8 mouse cellular contexts compared by ENCODE assay signal in genomic region chr10:61089170-61090142, GRCm38 (mm10). TPM values are rescaled to one million over a fixed set of nuclear protein-coding genes. Genes with fewer than 3 reads are reported as not detected.
A peak's percentile ranks its signal among the peaks of the same experiment; 100 is the strongest.
DNase-seq lines count a peak whose midpoint lies in the region; ATAC-seq and TF ChIP-seq lines count a peak whose summit lies in the region.

Gene Pcbd1 (plus strand): TSS chr10:61089331.

- peak within 1 kb of the TSS; percentile 74 for H3K4me2 ChIP-seq in kidney, embryonic 14.5 days (replicated peaks; ENCODE audit: low read depth, low read length)

- ATAC-seq in kidney, embryonic 14.5 days (ENCODE audit: low FRiP score, low TSS enrichment), result peak; percentile 87

- H3K36me3 ChIP-seq in kidney, embryonic 14.5 days (ENCODE audit: control insufficient read depth, insufficient read depth, low read length), result no peaks in the 10 kb centered on the region

- peaks cover 15% of the 10 kb centered on the region for H3K4me1 ChIP-seq in cerebellum, adult 2 months (ENCODE audit: control insufficient read depth, insufficient read depth, low read length)
- peaks cover 9% of the 10 kb centered on the region; the same call in 1 of the 2 replicates for H3K4me1 ChIP-seq in kidney, embryonic 14.5 days (ENCODE audit: control insufficient read depth, insufficient read depth, low read length)
- H3K4me1 ChIP-seq in lung, adult 2 months (ENCODE audit: control insufficient read depth, insufficient read depth, low read length), result no peaks in the 10 kb centered on the region

- TF ChIP-seq POLR2A in cerebellum, adult 2 months (IDR thresholded peaks at IDR 0.05; ENCODE audit: borderline replicate concordance, insufficient read depth, low read length), result no peak
- no peak for TF ChIP-seq POLR2A in lung, adult 2 months (IDR thresholded peaks at IDR 0.05; ENCODE audit: borderline replicate concordance, extremely low read depth, low read depth, low read length)

- H3K9ac ChIP-seq in kidney, embryonic 14.5 days (ENCODE audit: low read depth, low read length), result peak within 1 kb of the TSS; percentile 71

- peak within 1 kb of the TSS; percentile 51 for H3K4me3 ChIP-seq in cerebellum, adult 2 months (replicated peaks; ENCODE audit: insufficient read depth, low read depth, low read length)
- H3K4me3 ChIP-seq in kidney, embryonic 14.5 days (ENCODE audit: low read length), result peak within 1 kb of the TSS; percentile 43
- H3K4me3 ChIP-seq in lung, adult 2 months (replicated peaks; ENCODE audit: extremely low read depth, low read depth, low read length), result peak within 1 kb of the TSS; percentile 25

- no peaks in the 10 kb centered on the region for H3K27me3 ChIP-seq in cerebellum, adult 2 months (ENCODE audit: control insufficient read depth, insufficient read depth, low read length)
- no peaks in the 10 kb centered on the region for H3K27me3 ChIP-seq in kidney, embryonic 14.5 days (ENCODE audit: control insufficient read depth, insufficient read depth, low read length)

- no peak for TF ChIP-seq CTCF in cerebellum, adult 2 months (IDR thresholded peaks at IDR 0.05; ENCODE audit: borderline replicate concordance, insufficient read depth, low read depth, low read length)
- no peak for TF ChIP-seq CTCF in lung, adult 2 months (IDR thresholded peaks at IDR 0.05; ENCODE audit: insufficient read depth, low read length)

- peak within 1 kb of the TSS; percentile 60 for H3K27ac ChIP-seq in cerebellum, adult 2 months (ENCODE audit: insufficient read depth, low read length)
- H3K27ac ChIP-seq in kidney, embryonic 14.5 days (ENCODE audit: low read depth, low read length), result peak within 1 kb of the TSS; percentile 87

- peak; percentile 33 to 34 for DNase-seq in layer of hippocampus, postnatal 10 days (ENCODE audit: low spot score in 2 of 2)
- no peak for DNase-seq in layer of hippocampus, adult 9-11 months
- DNase-seq in cerebellum, adult 2 months, result peak; percentile 63 to 66
- no peak for DNase-seq in gonadal fat pad, adult 2 months (ENCODE audit: low read depth)
- DNase-seq in lung, adult 2 months, result peak; percentile 43
- peak; percentile 37 for DNase-seq in ovary, postnatal 14 days (ENCODE audit: low spot score)
- no peak for DNase-seq in frontal cortex, postnatal 14 days (ENCODE audit: low spot score in 2 of 2)

- H3K9me3 ChIP-seq in kidney, embryonic 14.5 days (ENCODE audit: control insufficient read depth, low read length), result no peaks in the 10 kb centered on the region

- 15% methylated on average over 33 of the region's 33 CpGs for WGBS in cerebellum, adult 2 months
- 8% methylated on average over 32 of the region's 33 CpGs for WGBS in kidney, embryonic 14.5 days
- 16% methylated on average over 33 of the region's 33 CpGs for WGBS in lung, adult 2 months

RNA-seq across cellular contexts. Expression of gene Pcbd1, which starts in this region (rescaled TPM):
- 10 to 100 TPM; 13.3 to 17.9 TPM for total RNA-seq in layer of hippocampus, postnatal 10 days (2021)
- polyA plus RNA-seq in cerebellum, adult 2 months (2012; rRNA removed), result 25.7 and 26.3 TPM in 2 replicates
- 44.0 and 48.5 TPM in 2 replicates for polyA plus RNA-seq in gonadal fat pad, adult 2 months (2012; rRNA removed)
- polyA plus RNA-seq in kidney, embryonic 14.5 days (2014; fragmentation: Nextera tagmentation; extraction: Ambion mirVana), result 140 and 143 TPM in 2 replicates
- polyA plus RNA-seq in lung, adult 2 months (2012; rRNA removed), result 5.2 and 6.9 TPM in 2 replicates

Comparison
In these comparisons a context has a peak if more than half of its experiments do, and no peak if none do; other contexts are left out.
1. DNase-seq: peak in layer of hippocampus, postnatal 10 days (2 of 2), cerebellum, adult 2 months (2 of 2), lung, adult 2 months (single experiment) and ovary, postnatal 14 days (single experiment); none in layer of hippocampus, adult 9-11 months (single experiment), gonadal fat pad, adult 2 months (single experiment) and frontal cortex, postnatal 14 days (0 of 2).
2. Peak in every context shown above with its lines, with median percentiles within 50 percentile points of each other: H3K4me3 ChIP-seq.